Mouse (Mus musculus): Measurements from ENCODE around the gene Mad1l1. TPM values are rescaled to one million over a fixed set of nuclear protein-coding genes. Genes with fewer than 3 reads are reported as not detected.
A peak's percentile ranks its signal among the peaks of the same experiment; 100 is the strongest.

Mad1l1 gene
- total and polyA plus RNA-seq, 3 experiments: 40.5 to 65.2 TPM; not detected in 1

- no peak overlapping the region for H3K27ac ChIP-seq (ENCODE audit: control insufficient read depth, low read depth, low read length)
- H3K9me3 ChIP-seq (replicated peaks; ENCODE audit: insufficient read depth, low read length): no peaks in the 10 kb centered on the region
- no peak for DNase-seq (ENCODE audit: low read depth, low spot score)
- no peak overlapping the region for H3K4me3 ChIP-seq (ENCODE audit: control insufficient read depth in 1 of 2, insufficient read depth in 1 of 2, low read depth in 2 of 2, low read length in 2 of 2)
- no peak overlapping the region for H3K9ac ChIP-seq (ENCODE audit: control insufficient read depth, low read depth, low read length, poor library complexity, severe bottlenecking)
- H3K36me3 ChIP-seq (ENCODE audit: control insufficient read depth in 1 of 2, insufficient read depth in 2 of 2, low read length in 2 of 2): peaks cover 0 to 2% of the 10 kb centered on the region in 2 experiments; a peak in 1 of 4 replicates
- no peaks in the 10 kb centered on the region for H3K27me3 ChIP-seq (ENCODE audit: control insufficient read depth in 1 of 2, insufficient read depth in 2 of 2, low read length in 2 of 2)
- H3K79me2 ChIP-seq (ENCODE audit: control insufficient read depth, insufficient read depth, low read length, poor library complexity): no peaks in the 10 kb centered on the region
- H3K4me1 ChIP-seq (ENCODE audit: control insufficient read depth in 1 of 2, insufficient read depth in 2 of 2, low read length in 2 of 2): no peaks in the 10 kb centered on the region
- no peak for TF ChIP-seq ZMIZ1 (IDR thresholded peaks at IDR 0.05; ENCODE audit: low read depth, low read length)
- no peak for TF ChIP-seq USF1 (IDR thresholded peaks at IDR 0.05; ENCODE audit: low read depth, low read length)
- TF ChIP-seq MAZ (IDR thresholded peaks at IDR 0.05; ENCODE audit: low read depth, low read length): no peak
- TF ChIP-seq CHD2 (IDR thresholded peaks at IDR 0.05; ENCODE audit: low read length): no peak
- TF ChIP-seq ZKSCAN1 (IDR thresholded peaks at IDR 0.05; ENCODE audit: low read depth, low read length): no peak
- no peak for TF ChIP-seq ETS1 (IDR thresholded peaks at IDR 0.05; ENCODE audit: low read depth, low read length)
- no peak for TF ChIP-seq NELFE (IDR thresholded peaks at IDR 0.05; ENCODE audit: low read depth, low read length)
- TF ChIP-seq UBTF (IDR thresholded peaks at IDR 0.05; ENCODE audit: borderline replicate concordance, insufficient read depth, low read depth, low read length): no peak
- no peak for TF ChIP-seq RCOR1 (IDR thresholded peaks at IDR 0.05; ENCODE audit: low read depth, low read length)
- TF ChIP-seq BHLHE40 (IDR thresholded peaks at IDR 0.05; ENCODE audit: borderline replicate concordance, low read depth, low read length): no peak
- TF ChIP-seq GATA1 (IDR thresholded peaks at IDR 0.05; ENCODE audit: low read depth, low read length): no peak
Measured at GRCm38 (mm10) chr5:140350731-140351497, 29.6 kb upstream of the Mad1l1 start.

GRCm38 (mm10) chr5:140349882-140350281 lies 28.5 kb upstream of the Mad1l1 start:
- Histone ChIP-seq H3K4me3 (ENCODE audit: control insufficient read depth in 1 of 2, insufficient read depth in 1 of 2, low read depth in 2 of 2, low read length in 2 of 2) (no peak overlapping the region), H3K27me3 (ENCODE audit: control insufficient read depth in 1 of 2, insufficient read depth in 2 of 2, low read length in 2 of 2) (no peaks in the 10 kb centered on the region), H3K79me2 (ENCODE audit: control insufficient read depth, insufficient read depth, low read length, poor library complexity) (no peaks in the 10 kb centered on the region), H3K9me3 (replicated peaks; ENCODE audit: insufficient read depth, low read length) (no peaks in the 10 kb centered on the region), H3K9ac (ENCODE audit: control insufficient read depth, low read depth, low read length, poor library complexity, severe bottlenecking) (no peak overlapping the region), H3K4me1 (ENCODE audit: control insufficient read depth in 1 of 2, insufficient read depth in 2 of 2, low read length in 2 of 2) (no peaks in the 10 kb centered on the region), H3K36me3 (ENCODE audit: control insufficient read depth in 1 of 2, insufficient read depth in 2 of 2, low read length in 2 of 2) (peaks cover 0 to 2% of the 10 kb centered on the region in 2 experiments; a peak in 1 of 4 replicates), H3K27ac (ENCODE audit: control insufficient read depth, low read depth, low read length) (no peak overlapping the region)
- no peak for TF ChIP-seq GATA1 (IDR thresholded peaks at IDR 0.05; ENCODE audit: low read depth, low read length)
- no peak for TF ChIP-seq ETS1 (IDR thresholded peaks at IDR 0.05; ENCODE audit: low read depth, low read length)
- TF ChIP-seq SIN3A (IDR thresholded peaks at IDR 0.05; ENCODE audit: low read length): no peak
- 0 out of 2 replicates have a peak, but pooled peaks have one; percentile 32 for TF ChIP-seq ZKSCAN1 (IDR thresholded peaks at IDR 0.05; ENCODE audit: low read depth, low read length)
- no peak for TF ChIP-seq GABPA (IDR thresholded peaks at IDR 0.05; ENCODE audit: low read depth, low read length)
- no peak for DNase-seq (ENCODE audit: low read depth, low spot score)

All from MEL (cell line).